Mouse (Mus musculus) CH12.LX (cell line): ENCODE results near the gene Cx3cr1. TPM values are rescaled to one million over a fixed set of nuclear protein-coding genes. Genes with fewer than 3 reads are reported as not detected.

Experiments used
- DNase-seq: peaks from one replicate; pipeline ENCODE4 v3.0.0-alpha.2; 2013; ENCODE audit errors: extremely low read depth
- H3K27ac ChIP-seq: 2 replicates; pipeline ENCODE4 v1.5.1; 2012; ENCODE audit warnings: low read depth, mild to moderate bottlenecking, control low read depth, moderate library complexity; ENCODE audit not compliant: insufficient read depth
- H3K27me3 ChIP-seq: replicated peaks from 2 replicates; pipeline ENCODE3; 2012; ENCODE audit warnings: inconsistent platforms
- H3K36me3 ChIP-seq, 2 experiments: replicated peaks in 1 of 2; 2 replicates each; pipeline versions ENCODE3 to v1.6.1; 2012; ENCODE audit warnings: inconsistent platforms in 1 of 2, low read length in 1 of 2, mild to moderate bottlenecking in 1 of 2, mixed read lengths in 1 of 2, moderate library complexity in 1 of 2; ENCODE audit not compliant: control insufficient read depth in 1 of 2, insufficient read depth in 1 of 2
- H3K4me1 ChIP-seq, 2 experiments: 2 replicates each; pipeline ENCODE4 v1.6.1; 2012; ENCODE audit warnings: inconsistent platforms in 1 of 2, moderate library complexity in 1 of 2; ENCODE audit not compliant: insufficient read depth in 2 of 2, control insufficient read depth in 1 of 2
- H3K4me2 ChIP-seq: 2 replicates; pipeline ENCODE4 v1.6.1; 2012; ENCODE audit warnings: low read depth, mild to moderate bottlenecking, control low read depth; ENCODE audit not compliant: poor library complexity, insufficient read depth, severe bottlenecking
- H3K4me3 ChIP-seq, 3 experiments: fragments of 150-350 bp in 1 of 3; sonication (generic) in 1 of 3; replicated peaks in 1 of 3; 2 replicates each; pipeline versions ENCODE3 to v1.5.1; 2011 to 2012; ENCODE audit warnings: low read depth in 2 of 3, low read length in 2 of 3, mild to moderate bottlenecking in 2 of 3, moderate library complexity in 2 of 3, control low read depth in 1 of 3, improper control_type of control experiment in 1 of 3, inconsistent platforms in 1 of 3, mixed read lengths in 1 of 3; ENCODE audit not compliant: poor library complexity in 1 of 3
- H3K79me2 ChIP-seq: replicated peaks from 2 replicates; pipeline ENCODE4 v1.6.1; 2012; ENCODE audit warnings: mild to moderate bottlenecking, moderate library complexity; ENCODE audit not compliant: control insufficient read depth, poor library complexity, insufficient read depth, severe bottlenecking; ENCODE audit errors: extremely low read depth
- H3K9ac ChIP-seq: 2 replicates; pipeline ENCODE4 v1.6.1; 2012; ENCODE audit warnings: low read depth, mild to moderate bottlenecking, control low read depth, moderate library complexity; ENCODE audit not compliant: insufficient read depth
- H3K9me3 ChIP-seq: replicated peaks from 2 replicates; pipeline ENCODE3; 2012; ENCODE audit warnings: low read length, inconsistent platforms, mixed read lengths
- BHLHE40 ChIP-seq: IDR thresholded peaks from 2 replicates; pipeline ENCODE4 v1.6.1; 2011; ENCODE audit warnings: mild to moderate bottlenecking, low read depth, low read length, improper control_type of control experiment
- CHD1 ChIP-seq: IDR thresholded peaks from 2 replicates; pipeline ENCODE4 v1.6.1; 2012; ENCODE audit warnings: low read depth, low read length, improper control_type of control experiment, inconsistent platforms
- CHD2 ChIP-seq: IDR thresholded peaks from 2 replicates; pipeline ENCODE4 v1.6.1; 2011; ENCODE audit warnings: low read length, improper control_type of control experiment
- CTCF ChIP-seq, 2 experiments: IDR thresholded peaks in 1 of 2; conservative IDR thresholded peaks in 1 of 2; 2 replicates each; pipeline ENCODE4 v1.5.1; 2011 to 2012; ENCODE audit warnings: low read depth in 2 of 2, low read length in 2 of 2, improper control_type of control experiment in 1 of 2, inconsistent platforms in 1 of 2, mild to moderate bottlenecking in 1 of 2, moderate library complexity in 1 of 2
- E2F4 ChIP-seq: IDR thresholded peaks from 2 replicates; pipeline ENCODE4 v1.6.1; 2011; ENCODE audit warnings: low read depth, low read length, improper control_type of control experiment; ENCODE audit not compliant: insufficient replicate concordance
- ELF1 ChIP-seq: IDR thresholded peaks from 2 replicates; pipeline ENCODE4 v1.6.1; 2014; ENCODE audit warnings: low read depth, mild to moderate bottlenecking, inconsistent platforms, low read length, improper control_type of control experiment
- EP300 ChIP-seq: IDR thresholded peaks from 2 replicates; pipeline ENCODE4 v1.6.1; 2011; ENCODE audit warnings: low read length, improper control_type of control experiment
- ETS1 ChIP-seq: conservative IDR thresholded peaks from 2 replicates; pipeline ENCODE4 v1.6.1; 2012; ENCODE audit warnings: low read depth, mild to moderate bottlenecking, inconsistent platforms, low read length, improper control_type of control experiment, moderate library complexity
- GABPA ChIP-seq: IDR thresholded peaks from 2 replicates; pipeline ENCODE4 v1.6.1; 2012; ENCODE audit warnings: low read depth, low read length, improper control_type of control experiment, inconsistent platforms; ENCODE audit not compliant: insufficient replicate concordance
- HCFC1 ChIP-seq: IDR thresholded peaks from 2 replicates; pipeline ENCODE4 v1.6.1; 2012; ENCODE audit warnings: low read depth, mild to moderate bottlenecking, inconsistent platforms, low read length, improper control_type of control experiment
- IRF4 ChIP-seq: IDR thresholded peaks from 2 replicates; pipeline ENCODE4 v1.6.1; 2014; ENCODE audit warnings: low read depth, mild to moderate bottlenecking, inconsistent platforms, low read length, improper control_type of control experiment
- JUN ChIP-seq: IDR thresholded peaks from 2 replicates; pipeline ENCODE4 v1.6.1; 2011; ENCODE audit warnings: low read depth, mild to moderate bottlenecking, low read length, improper control_type of control experiment, moderate library complexity; ENCODE audit not compliant: insufficient read depth
- JUND ChIP-seq: conservative IDR thresholded peaks from 2 replicates; pipeline ENCODE4 v1.6.1; 2011; ENCODE audit warnings: low read depth, low read length, improper control_type of control experiment
- KAT2A ChIP-seq: IDR thresholded peaks from 2 replicates; pipeline ENCODE4 v1.6.1; 2012; ENCODE audit warnings: low read length, improper control_type of control experiment, inconsistent platforms; ENCODE audit not compliant: insufficient replicate concordance
- MAFK ChIP-seq: IDR thresholded peaks from 2 replicates; pipeline ENCODE4 v1.6.1; 2011; ENCODE audit warnings: low read length, improper control_type of control experiment; ENCODE audit not compliant: insufficient replicate concordance
- MAX ChIP-seq: IDR thresholded peaks from 2 replicates; pipeline ENCODE4 v1.6.1; 2011; ENCODE audit warnings: low read length, improper control_type of control experiment
- MAZ ChIP-seq: IDR thresholded peaks from 2 replicates; pipeline ENCODE4 v1.6.1; 2012; ENCODE audit warnings: low read depth, mild to moderate bottlenecking, inconsistent platforms, low read length, improper control_type of control experiment, moderate library complexity
- MEF2A ChIP-seq: IDR thresholded peaks from 2 replicates; pipeline ENCODE4 v1.6.1; 2014; ENCODE audit warnings: low read depth, mild to moderate bottlenecking, inconsistent platforms, low read length, improper control_type of control experiment, borderline replicate concordance
- MXI1 ChIP-seq: IDR thresholded peaks from 2 replicates; pipeline ENCODE4 v1.6.1; 2011; ENCODE audit warnings: mild to moderate bottlenecking, low read depth, low read length, improper control_type of control experiment
- MYC ChIP-seq: IDR thresholded peaks from 2 replicates; pipeline ENCODE4 v1.6.1; 2011; ENCODE audit warnings: low read depth, mild to moderate bottlenecking, improper control_type of control experiment, low read length
- NELFE ChIP-seq: IDR thresholded peaks from 2 replicates; pipeline ENCODE4 v1.6.1; 2011; ENCODE audit warnings: low read depth, low read length, improper control_type of control experiment
- NRF1 ChIP-seq: IDR thresholded peaks from 2 replicates; pipeline ENCODE4 v1.6.1; 2014; ENCODE audit warnings: low read depth, mild to moderate bottlenecking, inconsistent platforms, low read length, improper control_type of control experiment, moderate library complexity
- PAX5 ChIP-seq: IDR thresholded peaks from 2 replicates; pipeline ENCODE4 v1.6.1; 2012; ENCODE audit warnings: low read length, inconsistent platforms, mixed read lengths
- POLR2A ChIP-seq: IDR thresholded peaks from 2 replicates; pipeline ENCODE4 v1.6.1; 2011; ENCODE audit warnings: low read depth, mild to moderate bottlenecking, improper control_type of control experiment, low read length
- POLR2AphosphoS2 ChIP-seq: IDR thresholded peaks from 2 replicates; pipeline ENCODE4 v1.6.1; 2011; ENCODE audit warnings: low read depth, low read length, improper control_type of control experiment
- RAD21 ChIP-seq: IDR thresholded peaks from 2 replicates; pipeline ENCODE4 v1.6.1; 2011; ENCODE audit warnings: low read depth, mild to moderate bottlenecking, low read length, improper control_type of control experiment, moderate library complexity
- RCOR1 ChIP-seq: conservative IDR thresholded peaks from 2 replicates; pipeline ENCODE4 v1.6.1; 2012; ENCODE audit warnings: low read depth, mild to moderate bottlenecking, inconsistent platforms, low read length, improper control_type of control experiment
- SIN3A ChIP-seq: IDR thresholded peaks from 2 replicates; pipeline ENCODE4 v1.6.1; 2012; ENCODE audit warnings: low read length, improper control_type of control experiment, inconsistent platforms
- SMC3 ChIP-seq: IDR thresholded peaks from 2 replicates; pipeline ENCODE4 v1.6.1; 2011; ENCODE audit warnings: low read depth, low read length, improper control_type of control experiment
- TBP ChIP-seq: conservative IDR thresholded peaks from 2 replicates; pipeline ENCODE4 v1.6.1; 2011; ENCODE audit warnings: low read depth, low read length, improper control_type of control experiment
- TCF12 ChIP-seq: IDR thresholded peaks from 2 replicates; pipeline ENCODE4 v1.6.1; 2014; ENCODE audit warnings: low read depth, mild to moderate bottlenecking, inconsistent platforms, low read length, improper control_type of control experiment
- UBTF ChIP-seq: IDR thresholded peaks from 2 replicates; pipeline ENCODE4 v1.6.1; 2012; ENCODE audit warnings: low read depth, mild to moderate bottlenecking, inconsistent platforms, low read length, improper control_type of control experiment, moderate library complexity
- USF1 ChIP-seq: IDR thresholded peaks from 2 replicates; pipeline ENCODE4 v1.6.1; 2014; ENCODE audit warnings: low read depth, mild to moderate bottlenecking, inconsistent platforms, low read length, improper control_type of control experiment
- USF2 ChIP-seq: conservative IDR thresholded peaks from 2 replicates; pipeline ENCODE4 v1.6.1; 2011; ENCODE audit warnings: low read depth, low read length, improper control_type of control experiment
- ZC3H11A ChIP-seq: IDR thresholded peaks from 2 replicates; pipeline ENCODE4 v1.6.1; 2012; ENCODE audit warnings: low read depth, mild to moderate bottlenecking, inconsistent platforms, low read length, improper control_type of control experiment
- ZKSCAN1 ChIP-seq: IDR thresholded peaks from 2 replicates; pipeline ENCODE4 v1.6.1; 2012; ENCODE audit warnings: low read depth, inconsistent platforms, low read length, improper control_type of control experiment, borderline replicate concordance
- ZMIZ1 ChIP-seq: IDR thresholded peaks from 2 replicates; pipeline ENCODE4 v1.6.1; 2012; ENCODE audit warnings: low read depth, mild to moderate bottlenecking, inconsistent platforms, low read length, improper control_type of control experiment
- ZNF384 ChIP-seq: IDR thresholded peaks from 2 replicates; pipeline ENCODE4 v1.6.1; 2012; ENCODE audit warnings: low read depth, low read length, improper control_type of control experiment, inconsistent platforms
- dilution Hi-C: fragments of 300-500 bp; cut with MboI; formaldehyde crosslinking; loops from 2 replicates; pipeline ENCODE4 v1.14.3; 2020; ENCODE audit warnings: low sequenced_read_pairs; ENCODE audit not compliant: extremely low pct_unique_long_range_greater_than_20kb, extremely low pct_ligation_motif_present
- in situ Hi-C: fragments of 300-500 bp; cut with MboI; formaldehyde crosslinking; loops from 3 replicates; pipeline ENCODE4 v1.14.3; 2019; ENCODE audit warnings: low sequenced_read_pairs, low pct_ligation_motif_present, low pct_unique_long_range_greater_than_20kb, mixed read lengths
- polyA plus RNA-seq: library from polyadenylated mRNA; unstranded; fragments of >175 nt; gene quantifications from 2 replicates; pipeline ENCODE4 v1.2.1, GENCODE M21; 2012; ENCODE audit warnings: low read depth; ENCODE audit not compliant: insufficient read length
- total RNA-seq, 2 experiments: library from RNA; depleted of rRNA; stranded (reverse); fragments of 300-350 nt in 1 of 2; fragments of >200 nt in 1 of 2; gene quantifications; 2 replicates each; pipeline ENCODE4 v1.2.3; 2012 to 2014

Cx3cr1 gene
- total and polyA plus RNA-seq, 3 experiments: 0.06 TPM; not detected in 2

- peak overlapping the region; percentile 96 for H3K27ac ChIP-seq
- peak; percentile 70 for TF ChIP-seq RCOR1
- TF ChIP-seq EP300: peak; percentile 83
- TF ChIP-seq ZMIZ1: peak; percentile 69; the same call in 1 of the 2 replicates
- TF ChIP-seq USF2: no peak
- peak; percentile 27; the same call in 1 of the 2 replicates for TF ChIP-seq HCFC1
- TF ChIP-seq KAT2A: no peak
- TF ChIP-seq SIN3A: peak; percentile 97
- no peak for TF ChIP-seq MAFK
- TF ChIP-seq JUND: no peak
- TF ChIP-seq CHD1: no peak
- TF ChIP-seq MEF2A: peak; percentile 33; the same call in 1 of the 2 replicates
- TF ChIP-seq ELF1: peak; percentile 63
- peak; percentile 43 for TF ChIP-seq BHLHE40
- TF ChIP-seq CTCF (conservative IDR thresholded peaks at IDR 0.05 in 1 of 2, IDR thresholded peaks at IDR 0.05 in 1 of 2; ENCODE audit: low read depth in 2 of 2, low read length in 2 of 2): peak in 1 of 2 experiments; percentile 27; a peak in 2 of 4 replicates
- TF ChIP-seq MAX: 0 out of 2 replicates have a peak, but pooled peaks have one; percentile 21
- no peak for TF ChIP-seq PAX5
- no peak for TF ChIP-seq ZKSCAN1
- no peak; the same call in 1 of the 2 replicates for TF ChIP-seq MXI1
- TF ChIP-seq GABPA: no peak
- TF ChIP-seq JUN: no peak
- TF ChIP-seq SMC3: peak; percentile 9; the same call in 1 of the 2 replicates
- peak; percentile 34; the same call in 1 of the 2 replicates for TF ChIP-seq POLR2A
- TF ChIP-seq NRF1: 0 out of 2 replicates have a peak, but pooled peaks have one; percentile 9
- no peak for TF ChIP-seq RAD21
- no peak for TF ChIP-seq ZC3H11A
- TF ChIP-seq ZNF384: no peak
- TF ChIP-seq MYC: no peak
- no peak for TF ChIP-seq USF1
- 0 out of 2 replicates have a peak, but pooled peaks have one; percentile 38 for TF ChIP-seq NELFE
- TF ChIP-seq UBTF: no peak; the same call in 1 of the 2 replicates
- TF ChIP-seq IRF4: peak; percentile 49; the same call in 1 of the 2 replicates
- TF ChIP-seq MAZ: 0 out of 2 replicates have a peak, but pooled peaks have one; percentile 74
- no peak for TF ChIP-seq POLR2AphosphoS2
- TF ChIP-seq E2F4: no peak
- TF ChIP-seq CHD2: peak; percentile 73; the same call in 1 of the 2 replicates
- TF ChIP-seq TCF12: peak; percentile 87
- TF ChIP-seq ETS1: peak; percentile 79
- TF ChIP-seq TBP: 0 out of 2 replicates have a peak, but pooled peaks have one; percentile 52
- no peaks in the 10 kb centered on the region for H3K27me3 ChIP-seq
- peak; percentile 77 for DNase-seq
- in situ Hi-C loops (no loop called here), dilution Hi-C loops (no loop called here)
- H3K4me1 ChIP-seq: peaks cover 20 to 58% of the 10 kb centered on the region in 2 experiments
- peaks cover 2% of the 10 kb centered on the region for H3K9me3 ChIP-seq
- H3K4me2 ChIP-seq: peak overlapping the region; percentile 71
- H3K4me3 ChIP-seq: peak overlapping the region; percentile 54 to 69 (median 55)
- peak overlapping the region; percentile 47; the same call in 1 of the 2 replicates for H3K9ac ChIP-seq
- H3K36me3 ChIP-seq: peaks cover 16 to 20% of the 10 kb centered on the region in 2 experiments
- peaks cover 28% of the 10 kb centered on the region for H3K79me2 ChIP-seq
Measured at GRCm38 (mm10) chr9:119978151-119978810, 91.4 kb downstream of the Cx3cr1 start.
